Mouse (Mus musculus): ENCODE data around the gene Herc6.
"Not testable (repeated sequence)": the region's sequence is repeated elsewhere in the genome, so short reads cannot be mapped to it uniquely, and the experiment has no call there.

The Herc6 gene

DNA sequence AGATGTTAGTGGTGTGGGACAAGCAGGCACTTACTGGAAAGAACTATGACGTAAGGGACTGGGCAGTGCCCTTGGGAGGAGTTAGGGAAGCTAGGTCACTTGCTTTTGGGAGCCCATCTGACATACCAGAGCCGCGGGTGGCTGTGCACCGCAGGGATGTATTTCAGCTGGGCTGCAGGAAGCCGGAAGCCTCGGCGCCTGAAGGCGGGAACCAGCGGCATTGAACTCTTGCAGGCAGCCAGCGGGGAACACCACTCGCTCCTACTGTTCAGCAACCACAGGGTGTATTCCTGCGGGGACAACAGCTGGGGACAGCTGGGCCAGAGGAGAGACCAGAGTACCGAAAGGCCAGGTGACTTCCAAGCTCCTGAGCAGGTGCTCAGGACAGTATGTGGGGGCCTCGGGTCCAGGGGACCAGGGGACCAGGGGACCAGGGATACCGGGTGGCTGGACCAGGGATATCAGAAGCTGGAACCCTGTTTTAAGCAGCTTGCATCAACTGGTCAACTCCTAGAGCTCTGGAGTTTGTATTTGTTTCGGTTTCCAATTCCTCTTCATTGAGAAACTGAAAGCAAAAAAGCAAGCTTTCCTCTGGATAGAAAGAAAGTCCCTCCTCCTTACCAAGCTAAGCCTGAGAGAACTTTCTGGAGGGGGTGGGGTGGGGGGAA is at the start of gene Herc6:
Gene Herc6 (plus strand): TSS at position 120 of the 668 bp plus-strand sequence.
- DNase-seq (ENCODE audit: inconsistent ontology term): peak; percentile 84

DNA sequence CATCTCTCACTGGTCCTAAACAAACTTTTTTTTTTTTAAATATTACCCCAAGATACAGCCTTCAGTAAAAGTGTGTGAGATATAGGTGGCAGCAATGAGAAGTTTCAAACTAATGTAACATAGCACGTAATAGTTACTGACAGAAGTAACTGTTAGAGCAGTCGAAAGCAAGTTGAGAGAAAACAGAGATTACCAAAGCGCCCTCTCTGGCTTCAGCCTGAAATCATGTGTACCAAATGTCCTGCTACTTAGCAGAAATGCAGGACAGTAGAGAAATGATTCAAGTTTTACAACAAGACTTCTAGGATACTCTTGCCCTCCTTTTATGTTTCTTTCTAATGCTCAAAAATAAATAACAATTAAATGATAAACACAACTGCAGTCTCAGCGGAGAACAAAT is 49.8 kb upstream of the Herc6 start:
- no peak for DNase-seq (ENCODE audit: inconsistent ontology term)

DNA sequence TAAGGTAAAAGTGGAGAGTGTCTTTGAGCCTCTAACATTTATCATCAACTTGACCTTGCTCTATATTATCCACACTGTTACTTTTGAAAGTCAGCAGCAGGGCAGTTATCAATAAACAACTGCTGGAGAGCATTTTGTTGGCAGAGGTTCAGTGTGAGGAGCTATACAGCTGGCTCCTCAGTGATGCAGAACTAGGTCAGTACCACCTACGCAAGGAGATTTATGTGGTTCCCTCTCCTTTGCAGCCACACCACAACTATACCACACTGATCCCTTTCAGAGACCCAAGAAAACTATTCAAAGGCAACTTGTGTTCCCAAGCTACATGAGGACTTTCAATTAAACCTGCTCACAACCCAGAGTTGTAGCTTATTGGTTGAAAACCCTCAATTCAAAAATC is 49.4 kb upstream of the Herc6 start:
- no peak for DNase-seq (ENCODE audit: inconsistent ontology term)

DNA sequence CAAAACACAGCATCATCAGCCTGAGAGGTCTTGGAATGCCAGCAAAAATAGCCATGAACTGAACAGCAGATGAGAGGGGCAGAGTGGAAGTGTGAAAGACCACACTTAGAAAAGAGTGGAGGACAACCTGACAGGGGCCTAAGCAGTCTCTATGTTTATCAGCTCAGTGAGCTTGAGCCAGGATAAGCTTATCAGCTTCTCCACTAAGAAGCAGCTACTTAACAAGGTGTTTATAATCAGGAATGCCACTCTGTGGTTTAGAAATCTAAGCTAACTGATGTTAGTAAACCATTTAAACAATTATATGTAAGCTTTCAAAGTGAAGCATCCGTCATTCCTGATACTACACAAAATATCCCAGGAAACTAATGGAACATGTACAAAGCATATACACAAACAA is 48.8 kb upstream of the Herc6 start:
- no peak for DNase-seq (ENCODE audit: inconsistent ontology term)

DNA sequence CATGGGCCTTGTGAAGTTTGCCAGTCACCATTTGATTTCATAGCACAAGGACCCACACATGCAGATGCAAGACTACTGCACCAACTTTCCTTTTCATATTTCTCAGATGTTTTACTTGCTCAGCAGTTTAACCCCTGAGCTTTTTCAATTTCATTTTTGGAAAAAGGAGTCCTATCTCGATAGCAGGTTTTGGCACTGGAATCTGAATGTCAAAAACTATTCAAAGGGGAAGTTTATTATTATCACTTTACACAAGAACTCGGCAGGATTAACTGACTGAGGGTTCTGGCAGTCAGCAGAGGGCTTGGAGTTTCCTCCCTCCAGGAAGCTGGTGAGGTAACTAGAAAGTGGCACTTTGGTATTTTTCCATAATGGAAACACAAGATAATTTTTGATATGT is 47.4 kb upstream of the Herc6 start:
- no peak for DNase-seq (ENCODE audit: inconsistent ontology term)

DNA sequence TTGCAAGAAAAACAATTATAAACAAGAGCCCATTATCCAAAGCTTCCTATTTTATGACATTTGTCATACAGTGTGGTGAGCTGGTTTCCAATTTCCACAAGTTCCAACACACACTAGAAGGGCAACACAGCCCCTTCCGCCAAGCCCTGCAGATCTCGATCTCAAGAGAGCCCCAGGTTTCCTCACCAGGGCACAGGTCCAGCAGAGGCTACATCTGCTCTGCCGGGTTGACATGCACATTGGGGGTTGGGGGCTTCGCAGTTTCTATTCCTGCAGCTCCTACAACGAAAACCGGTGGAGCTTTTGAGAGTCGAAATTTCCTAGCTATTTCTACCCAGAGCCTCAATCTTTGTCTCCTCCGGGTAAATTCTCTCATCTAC is 46.6 kb upstream of the Herc6 start:
- no peak for DNase-seq (ENCODE audit: inconsistent ontology term)

DNA sequence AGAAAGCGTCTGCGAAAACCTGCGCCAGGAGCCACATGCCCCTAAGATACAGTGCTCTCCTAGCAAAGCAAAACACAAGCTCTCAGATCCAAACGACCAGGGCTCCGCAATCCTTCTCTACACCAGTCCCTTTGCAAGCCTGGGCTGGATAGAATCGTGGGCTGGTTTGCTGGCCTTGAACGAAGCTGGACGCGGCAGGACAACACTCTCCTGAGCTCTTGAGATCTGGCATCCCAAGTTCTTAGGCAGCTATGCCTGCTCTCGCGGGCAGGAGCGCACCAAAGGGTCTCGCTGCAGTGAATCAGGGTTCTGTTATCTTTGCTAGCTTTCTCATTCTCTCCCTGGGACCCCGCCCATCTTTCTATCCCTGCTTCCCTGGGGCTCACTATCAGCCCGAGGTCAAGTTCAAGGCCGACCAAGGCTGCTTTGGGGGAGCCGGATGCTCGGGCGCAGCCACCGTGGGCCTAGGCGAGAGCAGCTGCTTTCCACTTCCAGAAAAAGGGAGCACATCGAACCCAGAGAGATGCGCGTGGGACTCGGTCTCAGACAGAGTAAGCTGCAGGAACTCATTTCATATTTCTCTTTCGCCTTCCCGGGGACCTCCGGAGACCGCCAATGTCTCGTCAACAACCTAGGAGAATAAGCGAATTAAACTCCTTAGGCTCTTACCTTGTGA is 46.1 kb upstream of the Herc6 start:
- peak; percentile 55 for DNase-seq (ENCODE audit: inconsistent ontology term)

DNA sequence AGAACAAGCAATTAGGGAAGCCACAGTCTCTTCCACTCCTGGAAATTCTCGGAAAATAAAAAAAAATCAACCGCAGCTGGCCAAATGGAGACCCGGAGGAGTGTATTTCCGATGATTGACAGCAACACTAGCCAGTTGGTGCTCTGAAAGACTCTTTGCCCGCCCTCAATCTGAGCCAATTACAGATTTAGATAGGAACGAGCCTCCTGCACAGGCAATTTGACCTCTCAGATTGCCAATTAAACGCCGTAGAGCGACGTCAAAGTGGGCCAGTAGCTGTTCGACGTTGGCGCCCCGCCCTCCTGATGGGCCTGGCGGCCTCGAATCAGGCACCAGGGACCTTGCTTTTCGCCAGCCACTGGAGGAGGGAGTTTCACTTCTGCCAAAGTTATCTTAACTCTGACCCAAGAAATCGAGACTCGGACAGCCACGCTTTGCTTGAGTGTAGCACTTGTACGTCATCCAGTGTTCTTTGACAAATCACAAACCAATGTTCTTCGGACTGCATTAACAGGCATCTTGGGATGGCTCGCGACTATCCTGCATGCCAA is 45.3 kb upstream of the Herc6 start, which contains the start of gene Ppm1k:
Gene Ppm1k (minus strand): TSS at position 83 of the 551 bp plus-strand sequence.
- DNase-seq (ENCODE audit: inconsistent ontology term): peak; percentile 99

DNA sequence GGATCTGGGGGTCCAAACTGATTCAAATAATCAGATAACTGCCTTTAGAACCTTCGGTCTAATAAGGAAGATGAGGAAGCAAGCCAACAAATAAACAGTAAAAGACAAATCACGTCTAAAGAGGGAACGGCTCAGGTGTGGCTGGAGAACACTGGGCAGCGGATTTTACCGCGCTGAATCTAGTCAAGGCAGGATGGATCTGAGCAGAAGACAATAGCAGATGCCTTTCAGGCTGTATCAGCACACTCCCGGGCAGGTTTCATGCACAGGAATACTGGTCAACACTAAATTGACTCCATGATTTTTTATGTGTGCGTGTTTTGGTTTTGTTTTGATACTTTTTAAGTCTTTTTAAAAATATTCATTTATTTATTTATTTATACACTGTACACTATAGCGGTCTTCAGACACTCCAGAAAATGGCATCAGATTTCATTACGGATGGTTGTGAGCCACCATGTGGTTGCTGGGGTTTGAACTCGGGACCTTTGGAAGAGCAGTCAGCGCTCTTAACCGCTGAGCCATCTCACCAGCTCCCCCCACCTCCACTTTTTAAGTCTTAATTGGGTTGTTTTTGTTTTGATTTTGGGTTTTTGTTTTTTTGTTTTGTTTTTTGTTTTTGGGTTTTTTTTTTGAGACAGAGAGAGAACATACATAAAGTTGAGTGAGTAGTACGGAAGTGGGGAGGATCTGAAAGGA is 44.7 kb upstream of the Herc6 start:
- DNase-seq (ENCODE audit: inconsistent ontology term): no peak

DNA sequence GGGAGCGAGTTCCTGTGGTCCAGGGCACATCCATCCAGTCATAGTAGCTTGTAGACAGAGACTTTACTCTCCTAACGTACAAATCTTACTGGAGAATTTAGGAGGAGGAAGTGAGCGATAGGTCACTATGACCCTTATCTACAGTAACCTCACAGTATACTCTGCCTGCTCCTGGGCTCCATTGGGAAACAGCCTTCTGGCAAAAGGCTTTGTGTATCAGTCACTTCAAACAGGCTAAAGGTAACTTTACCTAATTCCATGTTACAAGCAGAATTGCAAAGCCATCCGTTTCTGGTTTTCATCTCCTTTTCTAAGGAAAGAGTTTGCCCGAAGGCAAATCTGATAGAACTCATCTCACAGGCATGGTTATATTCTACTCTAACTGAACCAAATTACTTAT is 42.9 kb upstream of the Herc6 start:
- DNase-seq (ENCODE audit: inconsistent ontology term): no peak

DNA sequence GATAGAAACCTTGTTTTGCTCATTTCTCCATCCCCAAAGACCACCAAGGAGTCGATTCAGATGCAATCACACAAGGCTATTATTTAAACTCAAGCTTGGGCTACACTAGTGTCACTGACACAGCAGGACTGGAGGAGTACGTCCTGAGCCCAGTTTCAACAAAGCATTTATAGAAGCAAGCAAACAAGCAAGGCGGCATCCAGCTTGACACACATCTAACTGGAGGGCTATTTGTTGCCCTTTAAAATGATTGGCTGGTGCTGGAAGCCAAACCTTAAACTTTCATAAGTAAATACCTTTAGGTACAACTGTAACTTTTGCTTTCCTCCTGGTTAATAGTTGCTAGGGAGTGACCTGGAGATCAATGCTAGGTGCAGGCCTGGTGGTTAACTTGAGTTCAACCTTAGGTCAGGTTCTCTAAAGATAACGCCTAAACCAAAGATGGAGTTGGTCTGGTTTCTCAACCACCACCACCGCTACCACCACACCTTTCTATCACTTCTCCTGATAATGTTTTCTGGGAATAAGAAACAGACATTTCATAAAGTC is 39.8 kb upstream of the Herc6 start:
- no peak for DNase-seq (ENCODE audit: inconsistent ontology term)

DNA sequence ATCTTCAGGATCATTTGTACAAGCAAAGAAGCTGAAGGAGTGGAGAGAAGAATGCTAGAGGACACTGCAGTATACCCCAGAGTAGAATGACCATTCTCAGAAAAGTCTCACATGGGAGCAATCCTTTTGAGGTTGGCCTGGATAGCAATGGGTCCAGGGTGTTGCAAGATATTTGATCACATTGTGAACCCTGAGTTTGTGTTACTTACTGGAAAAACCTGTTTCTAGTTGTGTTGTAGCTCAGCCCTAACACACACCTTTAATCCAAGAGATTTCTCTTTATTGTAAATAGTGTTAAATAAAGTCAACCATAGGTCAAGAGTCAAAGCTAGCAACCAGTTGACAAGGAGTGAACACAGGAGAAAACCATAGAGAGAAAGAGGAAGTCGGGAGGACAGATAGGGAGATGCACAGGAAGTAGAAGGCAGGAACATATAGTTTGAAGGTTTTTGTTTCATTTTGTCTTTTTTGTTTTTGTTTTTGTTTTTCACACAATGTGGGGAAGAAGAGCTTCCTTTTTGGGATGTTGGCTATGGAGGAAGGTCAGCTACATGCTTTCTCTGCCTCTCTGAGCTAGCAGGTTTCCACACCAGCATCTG is 39.0 kb upstream of the Herc6 start:
- no peak for DNase-seq (ENCODE audit: inconsistent ontology term)

DNA sequence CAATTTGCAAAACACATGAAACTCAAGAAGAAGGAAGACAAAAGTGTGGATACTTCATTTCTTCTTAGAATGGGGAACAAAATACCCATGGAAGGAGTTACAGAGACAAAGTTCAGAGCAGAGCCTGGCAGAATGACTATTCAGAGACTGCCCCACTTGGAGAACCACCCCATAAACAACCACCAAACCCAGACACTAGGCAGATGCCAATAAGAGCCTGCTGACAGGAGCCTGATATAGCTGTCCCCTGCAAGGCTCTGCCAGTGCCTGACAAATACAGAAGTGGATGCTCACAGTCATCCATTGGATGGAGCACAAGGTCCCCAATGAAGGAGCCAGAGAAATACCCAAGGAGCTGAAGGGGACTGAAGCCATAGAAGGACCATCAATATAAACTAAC is 37.2 kb upstream of the Herc6 start:
- not testable (repeated sequence) for DNase-seq (ENCODE audit: inconsistent ontology term)

DNA sequence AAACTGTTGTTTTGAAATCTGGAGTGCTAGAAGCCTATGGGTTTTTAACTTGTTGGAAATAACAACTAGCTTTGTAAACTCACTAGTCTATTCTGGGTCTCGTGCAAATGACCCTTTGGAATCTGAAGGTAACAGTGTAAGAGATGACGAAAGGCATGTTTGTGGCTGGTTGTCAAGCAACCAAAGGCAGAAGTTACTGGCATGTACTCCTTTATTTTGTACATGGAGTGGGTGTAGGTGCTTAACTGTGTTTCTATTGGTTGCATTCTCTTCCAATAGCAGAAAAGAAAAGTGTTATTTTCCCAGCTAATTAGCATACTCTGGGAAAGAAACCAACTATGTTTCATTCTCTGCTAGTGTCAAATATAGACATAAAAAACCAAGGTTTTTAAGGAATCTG is 35.9 kb upstream of the Herc6 start:
- no peak for DNase-seq (ENCODE audit: inconsistent ontology term)

DNA sequence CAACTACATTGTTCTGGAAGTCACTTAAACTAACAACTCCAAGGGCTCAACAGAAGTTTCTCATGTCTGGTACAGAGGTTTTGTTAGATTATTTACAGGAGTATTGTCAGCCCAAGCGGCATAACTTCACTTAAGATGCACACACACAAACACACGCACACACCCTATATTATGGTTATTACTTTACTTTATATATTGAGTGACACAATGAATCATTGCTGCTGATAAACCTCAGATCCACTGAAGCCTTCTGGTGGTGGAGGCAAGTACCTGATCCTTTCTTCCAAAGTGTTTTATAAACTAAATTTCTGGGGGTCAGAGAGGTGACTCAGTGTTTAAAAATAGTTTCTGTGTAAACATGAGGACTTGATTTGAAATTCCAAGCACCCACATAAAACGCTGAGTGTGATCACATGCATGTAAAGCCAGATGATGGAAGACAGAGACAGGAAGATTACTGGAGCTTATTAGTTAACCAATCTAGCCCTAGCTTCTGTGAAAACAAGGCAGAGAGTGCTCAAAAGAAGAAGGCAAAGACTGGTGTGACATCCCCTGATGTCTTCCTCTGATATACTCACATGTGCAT is 29.5 kb upstream of the Herc6 start:
- DNase-seq (ENCODE audit: inconsistent ontology term): no peak

DNA sequence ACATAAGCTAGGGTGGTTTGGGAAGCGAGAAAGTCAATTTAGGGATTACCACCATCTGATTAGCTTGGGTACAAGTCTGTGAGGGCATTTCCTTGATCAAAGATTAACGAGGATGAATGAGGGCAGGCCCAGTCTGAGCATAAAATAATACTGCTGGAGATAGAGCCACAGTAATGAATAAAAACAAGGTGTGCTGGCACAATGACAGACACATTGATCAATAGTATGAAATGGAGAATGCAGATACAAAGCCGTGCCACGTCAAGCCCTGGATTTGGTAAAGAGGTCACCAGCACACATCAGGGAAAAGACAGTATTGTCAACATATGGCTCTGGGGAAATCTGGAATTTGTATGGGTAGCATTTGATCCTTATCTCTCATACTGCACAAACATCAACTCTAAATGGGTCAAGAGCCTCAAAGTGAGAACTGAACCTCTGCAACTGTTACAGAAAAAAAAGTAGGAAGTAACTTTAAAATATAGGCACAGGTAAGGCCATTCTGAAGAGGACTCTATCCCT is 22.9 kb upstream of the Herc6 start:
- no peak for DNase-seq (ENCODE audit: inconsistent ontology term)

DNA sequence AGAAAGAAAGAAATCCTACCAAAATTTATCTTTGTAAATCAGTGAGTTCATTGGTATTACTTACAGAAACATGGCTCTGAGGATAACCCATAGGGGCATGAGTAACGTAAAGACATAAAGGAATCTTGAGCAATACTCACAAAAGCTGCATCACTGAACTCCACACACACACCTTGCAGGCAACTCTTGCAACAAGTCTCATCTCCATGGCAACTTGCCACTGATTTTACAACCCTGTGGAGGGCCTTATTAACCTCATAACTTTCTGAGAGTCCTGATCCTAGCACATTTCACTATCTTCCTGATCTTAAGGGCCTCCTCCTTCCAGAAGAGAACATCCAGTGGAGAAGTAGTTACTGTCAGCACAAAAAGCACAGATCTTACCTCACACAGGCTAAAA is 17.3 kb upstream of the Herc6 start:
- DNase-seq (ENCODE audit: inconsistent ontology term): no peak

DNA sequence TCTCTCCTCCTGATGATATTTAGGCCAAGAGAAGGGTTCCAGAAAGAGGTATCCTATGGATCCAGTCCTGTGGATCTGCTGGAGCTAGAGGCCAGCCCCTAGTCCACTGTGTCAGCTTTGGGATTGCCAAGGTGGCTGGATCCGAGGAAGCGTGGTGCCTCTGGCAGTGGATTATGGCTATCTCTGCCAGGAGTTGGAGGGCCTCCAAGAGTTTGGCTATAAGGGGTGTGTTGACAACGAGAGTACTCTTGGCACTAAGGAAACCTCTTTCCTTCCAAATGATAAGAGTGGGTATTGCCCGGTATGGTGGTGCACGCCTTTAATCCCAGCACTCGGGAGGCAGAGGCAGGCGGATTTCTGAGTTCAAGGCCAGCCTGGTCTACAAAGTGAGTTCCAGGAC is 15.3 kb upstream of the Herc6 start:
- DNase-seq (ENCODE audit: inconsistent ontology term): no peak

DNA sequence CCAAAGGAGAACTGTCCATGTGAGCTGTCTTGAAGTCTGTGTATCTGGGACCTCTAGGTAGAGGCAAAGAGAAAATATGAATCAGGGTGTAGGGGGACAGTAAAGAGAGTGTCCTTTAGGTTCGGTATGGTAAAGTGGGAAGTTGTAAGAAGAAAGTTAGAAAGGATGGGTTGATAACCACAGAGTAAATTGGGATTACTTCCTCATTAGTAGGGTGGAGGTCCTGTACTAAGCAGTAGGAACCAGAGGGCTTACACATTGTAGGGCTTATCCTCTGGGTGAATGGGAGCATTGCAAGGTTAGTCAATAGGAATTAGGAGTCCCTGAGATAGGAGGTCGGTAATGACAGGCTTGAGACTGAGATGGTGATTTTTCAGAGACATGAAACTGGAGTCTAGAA is 13.2 kb upstream of the Herc6 start:
- DNase-seq (ENCODE audit: inconsistent ontology term): no peak

DNA sequence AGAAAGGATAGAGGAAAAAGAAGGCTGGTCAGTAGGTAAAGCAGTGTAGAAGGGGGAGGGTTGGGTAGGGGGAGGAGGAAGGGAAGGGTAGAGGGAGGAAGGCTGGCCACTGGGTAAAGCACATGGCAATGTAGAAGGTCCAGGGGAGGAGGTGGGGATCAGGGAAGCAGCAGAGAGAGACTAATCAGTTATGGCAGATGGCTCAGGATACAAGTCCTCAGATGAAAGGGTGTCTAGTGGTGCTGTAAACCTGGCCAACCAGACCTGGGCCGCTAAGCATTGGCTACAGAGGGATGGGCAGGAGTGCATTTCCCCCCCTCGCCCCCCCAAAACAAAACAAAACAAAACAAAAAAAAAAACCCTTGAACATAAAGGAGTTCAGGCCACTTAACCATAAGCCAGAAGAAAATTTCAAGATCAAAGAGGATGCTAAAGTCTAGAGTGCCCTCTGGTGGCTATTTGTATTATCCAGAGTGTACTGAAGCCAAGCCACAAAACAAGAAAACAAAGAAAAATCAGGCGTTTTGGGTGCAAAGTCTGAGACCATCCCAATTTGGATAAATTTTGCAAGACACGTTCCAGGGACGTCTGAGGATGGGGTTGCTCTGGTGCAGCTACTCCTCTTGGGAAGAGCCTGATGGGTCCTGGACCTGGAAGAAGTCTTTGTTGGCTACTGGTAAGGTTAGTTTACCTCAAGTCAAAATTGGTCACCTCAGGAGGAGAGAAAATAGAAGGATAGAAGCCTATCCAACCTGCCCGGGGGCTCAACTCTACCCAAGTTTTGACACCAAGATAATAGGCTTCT is 10.4 kb upstream of the Herc6 start:
- DNase-seq (ENCODE audit: inconsistent ontology term): peak; percentile 25

DNA sequence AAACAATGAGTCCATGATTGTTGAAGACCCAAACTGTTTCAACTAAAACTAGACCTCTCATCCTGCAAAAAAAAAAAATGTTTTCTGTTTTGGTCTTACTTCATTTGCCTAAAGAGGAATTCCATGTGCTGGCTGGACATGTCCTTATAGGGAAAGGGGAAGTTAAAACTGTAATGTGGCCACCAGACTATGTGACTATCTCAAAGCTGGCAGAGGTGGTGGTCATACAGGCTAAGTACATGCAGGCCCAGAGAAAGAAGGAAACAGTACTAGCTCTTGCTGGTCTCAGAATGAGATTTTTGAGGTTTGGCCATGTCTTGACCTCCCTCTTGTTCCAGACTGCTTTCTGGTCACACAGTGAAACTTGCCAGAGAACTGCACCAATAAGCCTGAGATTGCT is 9.2 kb upstream of the Herc6 start:
- DNase-seq (ENCODE audit: inconsistent ontology term): no peak
